Mouse (Mus musculus): Measurements from ENCODE around the gene Znrd1. TPM values are rescaled to one million over a fixed set of nuclear protein-coding genes. Genes with fewer than 3 reads are reported as not detected.

Znrd1 gene
- polyA plus RNA-seq, 1 experiment from 2014 or later: 64.7 TPM

DNA sequence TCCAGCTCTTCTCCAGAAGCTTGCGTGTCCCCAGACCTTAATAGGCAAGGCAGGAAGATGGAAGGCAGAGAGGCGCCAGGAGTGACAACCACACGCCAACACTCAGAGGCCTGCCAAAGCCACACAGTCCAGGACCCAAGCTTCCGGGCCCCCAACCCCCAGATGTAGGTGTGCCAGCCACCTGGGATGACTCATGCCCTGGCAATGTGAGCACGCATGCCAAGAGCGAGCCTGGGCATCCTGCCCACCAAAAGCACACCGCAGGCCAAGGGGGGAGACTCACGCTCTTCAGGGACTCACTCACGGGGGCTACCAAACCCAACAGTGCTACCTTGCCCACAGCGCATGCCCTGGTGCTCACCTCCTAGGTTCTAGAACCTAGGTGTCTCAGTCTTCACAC, 16.0 kb downstream of the Znrd1 start:
- H3K4me1 ChIP-seq (ENCODE audit: control insufficient read depth, insufficient read depth, low read length): peaks cover 10% of the 10 kb centered on the region; the same call in 1 of the 2 replicates
- no peaks in the 10 kb centered on the region for H3K36me3 ChIP-seq (ENCODE audit: control insufficient read depth, insufficient read depth, low read length)
- no peak overlapping the region for H3K27ac ChIP-seq (replicated peaks; ENCODE audit: low read depth, low read length)
- no peak for ATAC-seq (ENCODE audit: low FRiP score, low TSS enrichment)
- peaks cover 27% of the 10 kb centered on the region for H3K27me3 ChIP-seq (ENCODE audit: control insufficient read depth, insufficient read depth, low read length)
- H3K4me2 ChIP-seq (ENCODE audit: low read length): peak overlapping the region; percentile 65
- no peaks in the 10 kb centered on the region for H3K9me3 ChIP-seq (ENCODE audit: control insufficient read depth, low read length)
- 0 out of 2 replicates have a peak overlapping the region, but pooled peaks have one; percentile 40 for H3K9ac ChIP-seq (replicated peaks; ENCODE audit: low read length)
- H3K4me3 ChIP-seq (replicated peaks; ENCODE audit: low read depth, low read length): peak overlapping the region; percentile 34
- WGBS: 50% methylated on average over 10 of the region's 10 CpGs
- no peak for DNase-seq

DNA sequence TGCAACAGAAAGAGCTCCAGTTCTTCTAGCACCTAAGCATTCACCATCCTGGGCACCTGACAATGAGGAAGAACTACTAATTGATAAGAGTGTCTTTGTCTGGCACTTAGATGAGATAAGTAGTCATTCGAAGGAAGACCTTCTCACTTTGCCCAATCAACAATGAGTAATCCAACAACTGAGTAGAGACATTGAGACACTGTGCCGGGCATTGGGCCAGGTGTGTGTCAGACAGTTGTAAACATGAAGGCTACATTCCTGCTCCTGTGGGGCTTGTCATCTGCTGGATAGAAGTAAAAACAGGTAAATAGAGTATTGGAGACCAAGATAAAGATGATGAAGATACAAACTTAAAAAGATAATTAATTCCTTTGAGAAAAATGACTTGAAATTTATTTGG, 20.3 kb downstream of the Znrd1 start:
- DNase-seq (no peak), ATAC-seq (ENCODE audit: low FRiP score, low TSS enrichment) (no peak)
- no peak overlapping the region for H3K4me3 ChIP-seq (replicated peaks; ENCODE audit: low read depth, low read length)
- H3K9ac ChIP-seq (replicated peaks; ENCODE audit: low read length): no peak overlapping the region
- H3K4me2 ChIP-seq (ENCODE audit: low read length): no peak overlapping the region
- peaks cover 11% of the 10 kb centered on the region for H3K27me3 ChIP-seq (ENCODE audit: control insufficient read depth, insufficient read depth, low read length)
- H3K9me3 ChIP-seq (ENCODE audit: control insufficient read depth, low read length): no peaks in the 10 kb centered on the region
- 86% methylated on average over 2 of the region's 2 CpGs for WGBS
- H3K36me3 ChIP-seq (ENCODE audit: control insufficient read depth, insufficient read depth, low read length): no peaks in the 10 kb centered on the region
- no peaks in the 10 kb centered on the region for H3K4me1 ChIP-seq (ENCODE audit: control insufficient read depth, insufficient read depth, low read length)
- no peak overlapping the region for H3K27ac ChIP-seq (replicated peaks; ENCODE audit: low read depth, low read length)

DNA sequence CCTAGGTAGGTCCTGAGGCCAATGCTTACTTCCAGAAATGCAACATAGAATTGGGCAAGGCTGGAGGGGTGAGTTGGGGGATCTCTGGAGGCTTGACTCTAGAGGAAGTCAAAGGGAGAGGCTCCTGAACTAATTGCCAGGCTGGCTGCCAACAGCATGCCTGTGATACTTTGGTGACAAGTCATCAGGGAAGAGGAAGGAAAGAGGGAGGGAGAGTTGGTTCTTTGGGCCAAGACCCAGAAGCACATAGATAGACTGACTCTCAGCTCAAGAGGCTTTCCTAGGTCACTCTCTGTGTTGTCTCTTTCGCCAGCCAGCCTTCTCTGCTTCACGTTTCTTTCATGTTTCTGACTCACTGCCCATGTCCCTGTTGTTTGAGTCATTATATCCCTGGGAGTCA, 26.6 kb downstream of the Znrd1 start:
- no peak for DNase-seq
- H3K4me1 ChIP-seq (ENCODE audit: control insufficient read depth, insufficient read depth, low read length): no peaks in the 10 kb centered on the region
- H3K4me3 ChIP-seq (replicated peaks; ENCODE audit: low read depth, low read length): no peak overlapping the region
- no peaks in the 10 kb centered on the region for H3K36me3 ChIP-seq (ENCODE audit: control insufficient read depth, insufficient read depth, low read length)
- H3K27ac ChIP-seq (replicated peaks; ENCODE audit: low read depth, low read length): no peak overlapping the region
- no peak overlapping the region for H3K9ac ChIP-seq (replicated peaks; ENCODE audit: low read length)
- H3K27me3 ChIP-seq (ENCODE audit: control insufficient read depth, insufficient read depth, low read length): no peaks in the 10 kb centered on the region
- no peak for ATAC-seq (ENCODE audit: low FRiP score, low TSS enrichment)
- no peak overlapping the region for H3K4me2 ChIP-seq (ENCODE audit: low read length)
- H3K9me3 ChIP-seq (ENCODE audit: control insufficient read depth, low read length): no peaks in the 10 kb centered on the region
- 89% methylated on average over 2 of the region's 2 CpGs for WGBS

DNA sequence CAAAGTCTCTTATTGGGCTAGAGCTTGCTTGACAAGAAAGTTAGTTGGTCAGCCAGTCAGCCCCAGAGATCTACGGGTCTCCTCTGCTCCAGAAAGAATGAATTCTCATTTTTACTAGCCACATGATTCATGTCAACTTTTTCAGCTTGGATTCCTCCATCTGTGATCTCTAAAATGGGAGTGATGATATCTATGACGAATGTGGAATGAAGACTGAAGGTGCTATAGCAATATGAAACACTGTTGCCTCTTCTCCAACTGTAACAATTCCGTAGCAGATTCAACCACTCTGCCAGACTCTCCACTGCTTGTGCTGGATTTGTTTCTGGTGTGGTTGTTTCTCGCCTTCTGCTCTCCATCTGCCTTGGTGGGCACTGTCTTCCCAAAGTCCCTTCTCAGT, 27.2 kb downstream of the Znrd1 start:
- WGBS: 81% methylated on average over 4 of the region's 4 CpGs
- Histone ChIP-seq H3K4me2 (ENCODE audit: low read length) (no peak overlapping the region), H3K27me3 (ENCODE audit: control insufficient read depth, insufficient read depth, low read length) (no peaks in the 10 kb centered on the region), H3K4me3 (replicated peaks; ENCODE audit: low read depth, low read length) (no peak overlapping the region), H3K4me1 (ENCODE audit: control insufficient read depth, insufficient read depth, low read length) (no peaks in the 10 kb centered on the region), H3K9ac (replicated peaks; ENCODE audit: low read length) (no peak overlapping the region), H3K27ac (replicated peaks; ENCODE audit: low read depth, low read length) (no peak overlapping the region), H3K36me3 (ENCODE audit: control insufficient read depth, insufficient read depth, low read length) (no peaks in the 10 kb centered on the region), H3K9me3 (ENCODE audit: control insufficient read depth, low read length) (no peaks in the 10 kb centered on the region)
- ATAC-seq (ENCODE audit: low FRiP score, low TSS enrichment): no peak
- DNase-seq: no peak

DNA sequence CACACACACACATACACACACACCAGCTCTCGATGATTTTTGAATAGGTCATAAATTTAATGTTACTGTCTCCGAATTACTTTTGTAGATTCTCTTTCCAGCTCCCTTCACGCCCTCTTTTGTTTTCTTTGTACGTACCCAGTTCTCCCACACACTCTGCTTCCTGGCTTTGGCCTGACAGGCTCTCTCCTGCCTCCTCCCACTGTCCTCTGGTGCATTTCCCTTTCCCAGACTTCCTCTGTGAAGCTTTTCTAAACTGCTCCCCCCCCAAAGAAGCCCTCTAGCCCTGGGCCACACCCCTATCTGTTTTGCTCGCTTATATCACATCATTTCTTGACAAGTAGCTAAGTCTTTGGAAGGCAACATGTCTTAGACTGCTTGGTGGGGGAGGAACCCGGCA, 28.1 kb downstream of the Znrd1 start:
- 85% methylated on average over 6 of the region's 6 CpGs for WGBS
- Histone ChIP-seq H3K9ac (replicated peaks; ENCODE audit: low read length) (no peak overlapping the region), H3K4me1 (ENCODE audit: control insufficient read depth, insufficient read depth, low read length) (no peaks in the 10 kb centered on the region), H3K36me3 (ENCODE audit: control insufficient read depth, insufficient read depth, low read length) (no peaks in the 10 kb centered on the region), H3K4me2 (ENCODE audit: low read length) (no peak overlapping the region), H3K27me3 (ENCODE audit: control insufficient read depth, insufficient read depth, low read length) (no peaks in the 10 kb centered on the region), H3K9me3 (ENCODE audit: control insufficient read depth, low read length) (no peaks in the 10 kb centered on the region), H3K4me3 (replicated peaks; ENCODE audit: low read depth, low read length) (no peak overlapping the region), H3K27ac (replicated peaks; ENCODE audit: low read depth, low read length) (no peak overlapping the region)
- DNase-seq: no peak
- no peak for ATAC-seq (ENCODE audit: low FRiP score, low TSS enrichment)

DNA sequence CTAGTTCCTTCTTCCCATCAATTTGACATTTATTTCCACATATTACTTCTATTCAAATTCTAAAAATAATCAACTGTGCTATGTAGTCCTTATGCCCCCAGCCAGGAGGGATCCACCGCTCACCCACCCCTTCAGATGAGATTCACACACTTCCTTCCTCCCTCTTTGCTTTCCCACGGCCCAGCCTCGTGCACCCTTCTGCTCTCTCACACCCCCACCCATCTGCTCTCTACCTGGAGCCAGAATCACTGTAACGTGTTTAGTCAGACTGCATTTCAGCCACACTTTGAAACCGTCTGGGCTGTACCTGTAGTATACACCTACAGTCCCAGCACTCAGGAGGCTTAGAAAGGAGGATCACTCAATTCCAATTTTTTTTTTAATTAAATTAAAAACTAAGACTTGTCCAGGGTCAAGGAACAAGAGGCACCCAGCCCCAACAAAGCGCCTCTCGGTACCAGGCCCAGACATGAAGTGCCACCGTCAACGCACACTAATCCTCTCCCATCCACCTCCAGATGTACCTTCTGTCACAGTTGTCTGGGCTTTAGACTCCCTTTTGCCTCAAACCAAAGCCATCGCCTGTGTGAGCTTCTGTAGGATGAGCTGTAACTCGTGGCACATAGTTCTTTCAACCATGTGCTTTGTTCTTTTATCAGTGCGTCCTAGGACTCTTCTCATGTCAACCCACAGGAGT, 29.0 kb downstream of the Znrd1 start:
- WGBS: 77% methylated on average over 12 of the region's 12 CpGs
- ATAC-seq (ENCODE audit: low FRiP score, low TSS enrichment): no peak
- H3K9ac ChIP-seq (replicated peaks; ENCODE audit: low read length): no peak overlapping the region
- DNase-seq: no peak
- no peak overlapping the region for H3K4me2 ChIP-seq (ENCODE audit: low read length)
- H3K4me3 ChIP-seq (replicated peaks; ENCODE audit: low read depth, low read length): no peak overlapping the region
- H3K9me3 ChIP-seq (ENCODE audit: control insufficient read depth, low read length): no peaks in the 10 kb centered on the region
- no peaks in the 10 kb centered on the region for H3K27me3 ChIP-seq (ENCODE audit: control insufficient read depth, insufficient read depth, low read length)
- no peak overlapping the region for H3K27ac ChIP-seq (replicated peaks; ENCODE audit: low read depth, low read length)
- H3K4me1 ChIP-seq (ENCODE audit: control insufficient read depth, insufficient read depth, low read length): no peaks in the 10 kb centered on the region
- no peaks in the 10 kb centered on the region for H3K36me3 ChIP-seq (ENCODE audit: control insufficient read depth, insufficient read depth, low read length)

DNA sequence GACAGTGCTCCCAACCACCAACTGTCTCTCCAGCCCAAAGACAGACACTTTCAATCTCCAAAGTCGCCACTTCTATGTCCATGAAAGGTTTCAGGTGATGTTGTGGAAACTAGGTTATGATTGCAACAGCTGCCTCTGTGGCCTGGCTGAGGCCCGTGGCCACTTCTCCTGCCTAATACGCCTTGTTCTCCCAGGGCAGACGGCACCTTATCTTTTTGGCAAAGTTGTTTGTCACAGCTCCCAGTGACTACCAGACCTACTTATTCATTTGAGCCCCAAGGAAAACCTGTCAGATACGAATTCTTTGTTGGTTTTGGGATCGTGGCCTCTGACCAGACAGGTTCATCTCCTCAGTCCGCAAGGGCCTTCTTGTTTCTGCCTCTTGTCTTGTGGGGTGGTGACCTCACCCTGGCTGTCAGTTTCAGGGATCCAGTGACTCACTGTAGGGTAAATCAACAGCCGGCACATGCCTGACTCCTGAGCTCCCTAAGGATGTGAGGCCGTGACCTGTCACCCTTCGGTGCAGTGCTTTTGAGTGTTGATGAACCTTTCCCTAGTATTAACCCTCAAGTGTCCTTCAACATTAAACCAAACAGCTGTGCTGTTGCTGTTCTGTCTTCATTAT, 30.8 kb downstream of the Znrd1 start:
- no peak overlapping the region for H3K27ac ChIP-seq (replicated peaks; ENCODE audit: low read depth, low read length)
- H3K4me2 ChIP-seq (ENCODE audit: low read length): no peak overlapping the region
- no peaks in the 10 kb centered on the region for H3K27me3 ChIP-seq (ENCODE audit: control insufficient read depth, insufficient read depth, low read length)
- H3K4me3 ChIP-seq (replicated peaks; ENCODE audit: low read depth, low read length): no peak overlapping the region
- no peaks in the 10 kb centered on the region for H3K36me3 ChIP-seq (ENCODE audit: control insufficient read depth, insufficient read depth, low read length)
- no peaks in the 10 kb centered on the region for H3K9me3 ChIP-seq (ENCODE audit: control insufficient read depth, low read length)
- ATAC-seq (ENCODE audit: low FRiP score, low TSS enrichment) (no peak), DNase-seq (no peak)
- H3K4me1 ChIP-seq (ENCODE audit: control insufficient read depth, insufficient read depth, low read length): no peaks in the 10 kb centered on the region
- H3K9ac ChIP-seq (replicated peaks; ENCODE audit: low read length): no peak overlapping the region
- 70% methylated on average over 10 of the region's 10 CpGs for WGBS

DNA sequence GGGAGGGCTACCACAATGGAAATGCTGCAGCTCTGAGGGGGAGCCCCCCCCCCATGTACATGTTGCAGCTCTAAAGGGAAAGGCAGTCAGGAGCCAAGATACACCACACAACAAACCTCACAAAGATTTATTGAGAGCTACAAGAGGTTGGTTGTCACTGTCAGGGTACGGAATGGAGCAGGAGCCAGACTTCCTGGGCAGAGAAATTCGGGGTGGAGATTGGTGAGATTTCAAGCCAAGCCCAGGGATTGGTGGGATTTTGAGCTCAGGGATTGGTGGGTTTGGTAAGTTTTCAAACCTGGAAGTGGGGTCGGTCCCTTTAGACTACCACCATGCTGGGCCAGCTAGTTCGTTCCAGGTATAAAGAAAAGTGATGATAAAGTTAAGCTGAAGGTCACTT, 34.9 kb downstream of the Znrd1 start:
- no peak for ATAC-seq (ENCODE audit: low FRiP score, low TSS enrichment)
- H3K36me3 ChIP-seq (ENCODE audit: control insufficient read depth, insufficient read depth, low read length): no peaks in the 10 kb centered on the region
- H3K4me1 ChIP-seq (ENCODE audit: control insufficient read depth, insufficient read depth, low read length): no peaks in the 10 kb centered on the region
- no peak overlapping the region for H3K9ac ChIP-seq (replicated peaks; ENCODE audit: low read length)
- H3K9me3 ChIP-seq (ENCODE audit: control insufficient read depth, low read length): no peaks in the 10 kb centered on the region
- WGBS: 71% methylated on average over 4 of the region's 4 CpGs
- H3K4me2 ChIP-seq (ENCODE audit: low read length): no peak overlapping the region
- no peak overlapping the region for H3K4me3 ChIP-seq (replicated peaks; ENCODE audit: low read depth, low read length)
- no peak overlapping the region for H3K27ac ChIP-seq (replicated peaks; ENCODE audit: low read depth, low read length)
- H3K27me3 ChIP-seq (ENCODE audit: control insufficient read depth, insufficient read depth, low read length): no peaks in the 10 kb centered on the region
- no peak for DNase-seq

DNA sequence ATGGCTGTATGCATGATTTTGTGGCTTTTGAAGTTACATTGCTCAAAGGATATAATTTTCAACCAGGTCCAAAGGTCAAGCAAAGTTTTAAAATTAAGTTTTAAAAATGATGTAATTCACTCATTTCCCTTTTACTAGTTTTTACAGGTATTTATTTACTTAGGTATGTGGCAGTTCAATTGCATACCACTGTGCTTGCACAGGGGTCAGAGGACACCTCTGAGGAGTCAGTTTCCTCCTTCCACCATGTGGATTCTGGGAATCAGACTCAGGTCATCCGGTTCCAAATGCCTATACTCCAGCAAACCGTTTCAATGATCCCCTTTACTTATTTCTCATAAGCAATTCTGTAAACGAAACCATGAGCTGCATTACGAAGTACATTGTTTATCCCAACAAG, 35.6 kb downstream of the Znrd1 start:
- Histone ChIP-seq H3K27me3 (ENCODE audit: control insufficient read depth, insufficient read depth, low read length) (no peaks in the 10 kb centered on the region), H3K27ac (replicated peaks; ENCODE audit: low read depth, low read length) (no peak overlapping the region), H3K9ac (replicated peaks; ENCODE audit: low read length) (no peak overlapping the region), H3K36me3 (ENCODE audit: control insufficient read depth, insufficient read depth, low read length) (no peaks in the 10 kb centered on the region), H3K4me3 (replicated peaks; ENCODE audit: low read depth, low read length) (no peak overlapping the region), H3K4me2 (ENCODE audit: low read length) (no peak overlapping the region), H3K9me3 (ENCODE audit: control insufficient read depth, low read length) (no peaks in the 10 kb centered on the region), H3K4me1 (ENCODE audit: control insufficient read depth, insufficient read depth, low read length) (no peaks in the 10 kb centered on the region)
- 91% methylated on average over 4 of the region's 4 CpGs for WGBS
- DNase-seq (no peak), ATAC-seq (ENCODE audit: low FRiP score, low TSS enrichment) (no peak)
